Mouse (Mus musculus) heart, embryonic 11.5 days (tissue): ENCODE results near the gene Ankrd6. TPM values are rescaled to one million over a fixed set of nuclear protein-coding genes. Genes with fewer than 3 reads are reported as not detected.

ENCODE experiments used
- ATAC-seq: fragments of 200-750 bp; cut with Nextera tagmentation; replicated peaks from 2 replicates; pipeline ENCODE4 v1.8.0; 2017; ENCODE audit warnings: moderate library complexity; ENCODE audit not compliant: insufficient number of reproducible peaks, low FRiP score, low TSS enrichment
- H3K27ac ChIP-seq: fragments of 300-500 bp; sonication (generic); 2 replicates; pipeline ENCODE4 v1.5.1; 2014; ENCODE audit warnings: mild to moderate bottlenecking, low read depth, low read length
- H3K27me3 ChIP-seq: fragments of 300-500 bp; sonication (generic); 2 replicates; pipeline ENCODE4 v1.6.1; 2014; ENCODE audit warnings: mild to moderate bottlenecking, low read length, mixed read lengths; ENCODE audit not compliant: control insufficient read depth, insufficient read depth
- H3K36me3 ChIP-seq: fragments of 300-500 bp; sonication (generic); 2 replicates; pipeline ENCODE4 v1.6.1; 2014; ENCODE audit warnings: mild to moderate bottlenecking, low read length, moderate library complexity, mixed read lengths; ENCODE audit not compliant: control insufficient read depth, insufficient read depth
- H3K4me1 ChIP-seq: fragments of 300-500 bp; sonication (generic); 2 replicates; pipeline ENCODE4 v1.6.1; 2014; ENCODE audit warnings: low read length; ENCODE audit not compliant: control insufficient read depth, insufficient read depth
- H3K4me2 ChIP-seq: fragments of 300-500 bp; sonication (generic); 2 replicates; pipeline ENCODE4 v1.6.1; 2014; ENCODE audit warnings: mild to moderate bottlenecking, moderate library complexity
- H3K4me3 ChIP-seq: fragments of 300-500 bp; sonication (generic); 2 replicates; pipeline ENCODE4 v1.5.1; 2014; ENCODE audit warnings: low read depth, low read length
- H3K9ac ChIP-seq: fragments of 300-500 bp; sonication (generic); 2 replicates; pipeline ENCODE4 v1.6.1; 2014; ENCODE audit warnings: mild to moderate bottlenecking, low read depth, low read length, moderate library complexity
- H3K9me3 ChIP-seq: fragments of 300-500 bp; sonication (generic); replicated peaks from 2 replicates; pipeline ENCODE4 v1.6.1; 2016; ENCODE audit warnings: low read length; ENCODE audit not compliant: control insufficient read depth
- WGBS: fragments of 180-500 bp; shearing (Covaris S2); extraction: QIAGEN DNeasy Blood & Tissue Kit; methylation state at CpG from one replicate; pipeline ENCODE4 v1.1.7; 2014; ENCODE audit not compliant: insufficient replicate concordance; 5-methylcytosine and 5-hydroxymethylcytosine counted together
- polyA plus RNA-seq: library from polyadenylated mRNA; unstranded; fragments of >200 nt; fragmentation: Nextera tagmentation; extraction: Ambion mirVana; gene quantifications from 2 replicates; pipeline ENCODE4 v1.2.1, GENCODE M21; 2014

Gene Ankrd6
- polyA plus RNA-seq, 1 experiment from 2014 or later: 5.4 TPM

GRCm38 (mm10) chr4:32860184-32860965 is 90.3 kb downstream of the Ankrd6 start:
- ATAC-seq: no peak
- Histone ChIP-seq H3K4me1 (peaks cover 21% of the 10 kb centered on the region), H3K9me3 (no peaks in the 10 kb centered on the region)

GRCm38 (mm10) chr4:32855580-32855979 is 95.1 kb downstream of the Ankrd6 start:
- Histone ChIP-seq H3K27ac (no peak overlapping the region), H3K27me3 (no peaks in the 10 kb centered on the region), H3K9ac (no peak overlapping the region), H3K36me3 (no peaks in the 10 kb centered on the region), H3K9me3 (no peaks in the 10 kb centered on the region), H3K4me3 (no peak overlapping the region), H3K4me1 (no peaks in the 10 kb centered on the region), H3K4me2 (no peak overlapping the region)
- ATAC-seq: no peak
- WGBS: 60% methylated on average over 9 of the region's 9 CpGs

More at GRCm38 (mm10) chr4:32860184-32860965, 90.3 kb downstream of the Ankrd6 start:
- Histone ChIP-seq H3K27ac (no peak overlapping the region), H3K4me2 (no peak overlapping the region), H3K27me3 (peaks cover 8% of the 10 kb centered on the region; the same call in 1 of the 2 replicates), H3K4me3 (no peak overlapping the region), H3K36me3 (no peaks in the 10 kb centered on the region), H3K9ac (no peak overlapping the region)
- WGBS: 80% methylated on average over 18 of the region's 18 CpGs

- H3K4me1 ChIP-seq: no peaks in the 10 kb centered on the region
- H3K9ac ChIP-seq: no peak overlapping the region
- no peak overlapping the region for H3K27ac ChIP-seq
- no peak overlapping the region for H3K4me2 ChIP-seq
- H3K4me3 ChIP-seq: no peak overlapping the region
- ATAC-seq: no peak
- WGBS: 75% methylated on average over 4 of the region's 4 CpGs
- no peaks in the 10 kb centered on the region for H3K27me3 ChIP-seq
- no peaks in the 10 kb centered on the region for H3K36me3 ChIP-seq
- no peaks in the 10 kb centered on the region for H3K9me3 ChIP-seq
These were observed 95.7 kb downstream of the Ankrd6 start for GRCm38 (mm10) chr4:32854956-32855355.

- Histone ChIP-seq H3K9ac (no peak overlapping the region), H3K4me3 (no peak overlapping the region), H3K9me3 (no peaks in the 10 kb centered on the region), H3K36me3 (no peaks in the 10 kb centered on the region), H3K27ac (no peak overlapping the region), H3K4me2 (no peak overlapping the region), H3K27me3 (no peaks in the 10 kb centered on the region), H3K4me1 (no peaks in the 10 kb centered on the region)
- 86% methylated on average over 5 of the region's 5 CpGs for WGBS
- no peak for ATAC-seq
These were observed 96.9 kb downstream of the Ankrd6 start for GRCm38 (mm10) chr4:32853609-32854188.

GRCm38 (mm10) chr4:32852819-32853218 is 97.8 kb downstream of the Ankrd6 start:
- H3K36me3 ChIP-seq: no peaks in the 10 kb centered on the region
- H3K27me3 ChIP-seq: no peaks in the 10 kb centered on the region
- H3K4me2 ChIP-seq: no peak overlapping the region
- no peaks in the 10 kb centered on the region for H3K9me3 ChIP-seq
- 74% methylated on average over 6 of the region's 6 CpGs for WGBS
- no peak overlapping the region for H3K27ac ChIP-seq
- no peak overlapping the region for H3K9ac ChIP-seq
- H3K4me3 ChIP-seq: no peak overlapping the region
- no peak for ATAC-seq
- no peaks in the 10 kb centered on the region for H3K4me1 ChIP-seq

- H3K4me3 ChIP-seq: no peak overlapping the region
- H3K36me3 ChIP-seq: no peaks in the 10 kb centered on the region
- no peaks in the 10 kb centered on the region for H3K27me3 ChIP-seq
- no peak overlapping the region for H3K9ac ChIP-seq
- ATAC-seq: no peak
- WGBS: 90% methylated on average over 8 of the region's 8 CpGs
- no peak overlapping the region for H3K27ac ChIP-seq
- no peaks in the 10 kb centered on the region for H3K4me1 ChIP-seq
- no peak overlapping the region for H3K4me2 ChIP-seq
- H3K9me3 ChIP-seq: no peaks in the 10 kb centered on the region
These were observed 98.3 kb downstream of the Ankrd6 start for GRCm38 (mm10) chr4:32852294-32852693.

GRCm38 (mm10) chr4:32838401-32838800 is 112.2 kb downstream of the Ankrd6 start:
- 0 out of 2 replicates have a peak, but pooled peaks cover 2% of the 10 kb centered on the region for H3K4me1 ChIP-seq
- ATAC-seq: no peak
- no peak overlapping the region for H3K27ac ChIP-seq
- H3K9me3 ChIP-seq: no peaks in the 10 kb centered on the region
- no peak overlapping the region for H3K4me3 ChIP-seq
- H3K36me3 ChIP-seq: no peaks in the 10 kb centered on the region
- H3K4me2 ChIP-seq: no peak overlapping the region
- 87% methylated on average over 3 of the region's 3 CpGs for WGBS
- no peaks in the 10 kb centered on the region for H3K27me3 ChIP-seq
- no peak overlapping the region for H3K9ac ChIP-seq

GRCm38 (mm10) chr4:32836071-32836470 is 114.6 kb downstream of the Ankrd6 start:
- H3K4me3 ChIP-seq: no peak overlapping the region
- no peak overlapping the region for H3K9ac ChIP-seq
- H3K27me3 ChIP-seq: no peaks in the 10 kb centered on the region
- 0 out of 2 replicates have a peak, but pooled peaks cover 2% of the 10 kb centered on the region for H3K4me1 ChIP-seq
- WGBS: 88% methylated on average over 9 of the region's 9 CpGs
- H3K27ac ChIP-seq: no peak overlapping the region
- H3K36me3 ChIP-seq: no peaks in the 10 kb centered on the region
- no peak for ATAC-seq
- no peaks in the 10 kb centered on the region for H3K9me3 ChIP-seq
- no peak overlapping the region for H3K4me2 ChIP-seq
